Mouse (Mus musculus) MEL (cell line): ENCODE data around the gene Foxj2.

Source experiments
- POLR2A ChIP-seq, 2 experiments: IDR thresholded peaks; 2 replicates each; pipeline ENCODE4 v1.6.1; 2011 to 2012; ENCODE audit warnings: low read length in 2 of 2, mild to moderate bottlenecking in 2 of 2, control low read depth in 1 of 2, improper control_type of control experiment in 1 of 2, low read depth in 1 of 2, moderate library complexity in 1 of 2; ENCODE audit not compliant: control insufficient read depth in 1 of 2, insufficient read depth in 1 of 2, poor library complexity in 1 of 2
- TAL1 ChIP-seq: IDR thresholded peaks from 2 replicates; pipeline ENCODE4 v1.6.1; 2012; ENCODE audit warnings: mild to moderate bottlenecking, inconsistent platforms, low read length, moderate library complexity, mixed read lengths

- TF ChIP-seq TAL1 (no peak), POLR2A (IDR thresholded peaks at IDR 0.05; ENCODE audit: control insufficient read depth in 1 of 2, insufficient read depth in 1 of 2, low read depth in 1 of 2, low read length in 2 of 2, poor library complexity in 1 of 2) (no peak)
These were observed 37.5 kb upstream of the Foxj2 start for GRCm38 (mm10) chr6:122782164-122782563.
